Mouse (Mus musculus) erythroid progenitor cell, adult 5-6 weeks (primary cell): Measurements from ENCODE around the gene Ankrd11. TPM values are rescaled to one million over a fixed set of nuclear protein-coding genes. Genes with fewer than 3 reads are reported as not detected.

Source experiments
- ATAC-seq: replicated peaks from 2 replicates; pipeline ENCODE4 v1.8.0; 2016; ENCODE audit warnings: moderate number of reproducible peaks, mild to moderate bottlenecking, moderate TSS enrichment, inconsistent platforms; ENCODE audit not compliant: poor library complexity, low FRiP score, severe bottlenecking
- total RNA-seq, 2 experiments: library from RNA; stranded (forward) in 1 of 2; stranded (reverse) in 1 of 2; fragments of 150-400 nt in 1 of 2; fragments of 186-747, 209-891 nt in 1 of 2; gene quantifications; 2 replicates each; pipeline versions ENCODE4 v1.2.3 to v1.2.4; 2015 to 2017; ENCODE audit warnings: low replicate concordance in 2 of 2

The Ankrd11 gene
- total RNA-seq, 2 experiments from 2014 or later: 106 to 126 TPM

GRCm38 (mm10) chr8:122979424-122979823 is 62.7 kb downstream of the Ankrd11 start:
- no peak for ATAC-seq

DNA sequence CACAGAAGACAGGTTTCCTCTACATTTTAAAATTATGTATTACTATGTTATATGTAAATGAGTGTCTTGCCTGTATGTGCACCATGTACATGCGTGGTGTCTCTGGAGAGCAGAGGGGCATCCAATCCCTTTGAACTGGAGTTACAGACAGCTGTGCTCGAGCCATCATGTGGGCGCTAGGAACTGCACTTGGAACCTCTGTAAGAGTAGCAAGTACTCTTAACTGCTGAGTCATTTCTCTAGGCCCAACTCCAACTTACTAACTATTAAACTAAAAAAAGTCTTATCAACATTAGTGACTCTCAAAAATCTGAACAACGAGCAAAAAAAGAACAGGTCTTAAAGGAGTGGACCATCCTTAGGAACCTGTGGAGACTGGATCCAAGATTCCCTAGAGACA is 66.0 kb downstream of the Ankrd11 start:
- peak; percentile 49; the same call in 1 of the 2 replicates for ATAC-seq

DNA sequence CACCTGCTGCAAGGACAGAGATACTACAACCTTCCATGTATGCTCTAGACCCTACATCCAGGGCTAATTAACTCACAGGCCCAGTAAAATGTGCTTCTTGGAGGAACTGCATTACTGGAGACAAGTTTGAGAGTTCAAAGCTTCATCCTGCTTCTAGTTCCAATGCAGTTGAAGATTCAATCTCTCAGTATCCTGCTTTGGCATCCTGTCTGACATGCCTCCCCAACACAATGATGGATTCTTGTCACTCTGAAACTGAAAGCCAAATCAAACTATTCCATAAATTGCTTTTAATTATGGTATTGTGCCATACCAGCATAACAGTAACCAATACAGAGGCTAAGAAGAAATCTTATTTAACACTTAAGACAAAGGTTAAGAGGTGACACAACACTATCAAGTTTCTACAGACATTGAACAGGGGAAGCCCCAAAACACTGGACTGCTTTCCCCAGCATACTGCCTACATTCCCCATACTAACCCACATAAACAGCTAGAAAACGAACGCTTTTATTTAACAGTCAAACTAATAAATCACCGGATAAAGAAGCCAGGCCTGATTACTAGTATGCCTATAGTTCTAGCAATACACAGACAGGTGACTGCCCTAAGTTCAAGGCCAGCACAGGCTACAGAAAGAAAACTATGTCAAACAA is 72.0 kb downstream of the Ankrd11 start:
- ATAC-seq: no peak

- no peak for ATAC-seq
These were observed 73.9 kb downstream of the Ankrd11 start for GRCm38 (mm10) chr8:122968145-122968544.

- no peak for ATAC-seq
These were observed 75.4 kb downstream of the Ankrd11 start for GRCm38 (mm10) chr8:122966638-122967037.

DNA sequence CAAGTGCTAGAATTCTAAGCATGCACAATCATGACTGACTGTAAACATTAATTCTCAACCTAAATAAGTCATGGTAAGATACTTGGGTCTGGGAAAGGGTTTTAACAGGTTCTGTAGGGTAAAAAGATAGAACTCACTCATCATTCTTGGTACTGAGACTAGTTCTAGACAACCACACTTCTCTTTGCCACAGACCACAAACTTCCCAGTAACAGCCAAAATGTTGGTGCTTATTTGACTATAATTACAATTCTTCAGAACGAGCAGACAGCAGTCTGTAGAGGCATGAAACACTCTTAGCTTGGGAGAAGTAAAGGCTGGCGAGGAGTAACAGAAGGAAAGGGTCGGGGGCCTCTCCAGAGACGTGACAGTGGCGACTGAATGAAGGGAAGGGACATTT is 80.0 kb downstream of the Ankrd11 start:
- no peak for ATAC-seq

GRCm38 (mm10) chr8:122961458-122961857 is 80.6 kb downstream of the Ankrd11 start:
- no peak for ATAC-seq

- ATAC-seq: peak; percentile 58
These were observed 81.1 kb downstream of the Ankrd11 start for GRCm38 (mm10) chr8:122960932-122961331.

DNA sequence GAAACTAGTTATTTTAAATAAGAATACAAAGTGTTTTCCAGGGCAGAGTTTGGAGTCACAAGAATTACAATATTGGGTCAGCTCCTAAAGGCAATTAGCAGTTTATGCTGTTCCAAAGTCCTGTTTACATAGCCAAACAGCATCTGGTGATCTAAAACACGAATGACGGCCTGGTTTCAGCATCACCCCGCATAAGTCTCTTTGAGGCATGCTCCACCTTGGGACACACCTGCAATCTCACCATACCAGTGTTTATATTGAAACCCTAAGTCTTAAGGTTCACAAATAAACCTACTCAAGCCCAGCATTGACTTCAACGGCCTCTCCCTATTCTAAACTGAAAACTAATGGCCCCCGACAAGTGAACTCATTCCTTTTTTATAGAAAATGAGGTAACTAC is 81.8 kb downstream of the Ankrd11 start:
- ATAC-seq: no peak

DNA sequence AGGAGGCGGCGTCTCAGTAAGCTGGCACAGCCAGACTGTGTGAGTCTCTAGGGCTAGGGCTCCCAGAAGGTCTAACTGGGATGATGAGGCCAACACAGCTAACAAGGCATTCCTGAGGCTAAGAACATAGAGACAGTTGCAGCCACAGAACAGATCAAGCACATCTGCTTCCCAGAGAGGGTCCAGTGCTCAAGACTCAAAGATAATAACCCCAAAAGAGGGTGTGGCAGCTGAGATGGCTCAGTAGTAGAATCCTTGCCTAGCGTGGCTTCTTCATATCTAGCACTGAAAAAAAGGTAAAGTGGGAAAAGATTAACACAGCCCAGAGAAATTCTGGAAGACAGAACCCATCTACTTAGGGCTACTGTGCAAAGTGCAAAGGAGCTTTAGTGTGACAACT is 86.1 kb downstream of the Ankrd11 start:
- ATAC-seq: no peak

DNA sequence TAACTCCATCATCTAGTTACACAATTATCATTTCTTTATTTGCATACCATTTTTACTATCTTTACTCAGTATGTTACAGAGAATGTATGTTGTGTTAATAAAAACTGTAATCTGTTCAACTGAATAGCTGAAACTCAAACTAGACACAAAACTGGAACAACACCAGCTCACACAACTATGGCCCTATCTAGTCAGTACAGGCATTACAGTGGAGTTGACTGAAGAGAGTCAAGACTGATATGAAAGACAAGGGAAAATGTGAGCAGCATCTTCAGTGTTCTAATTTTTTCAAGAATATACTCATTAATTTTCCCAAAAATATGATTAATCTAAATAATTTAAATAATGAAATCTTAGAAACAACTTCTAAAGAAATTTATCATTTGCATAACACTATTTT is 86.9 kb downstream of the Ankrd11 start:
- ATAC-seq: no peak

DNA sequence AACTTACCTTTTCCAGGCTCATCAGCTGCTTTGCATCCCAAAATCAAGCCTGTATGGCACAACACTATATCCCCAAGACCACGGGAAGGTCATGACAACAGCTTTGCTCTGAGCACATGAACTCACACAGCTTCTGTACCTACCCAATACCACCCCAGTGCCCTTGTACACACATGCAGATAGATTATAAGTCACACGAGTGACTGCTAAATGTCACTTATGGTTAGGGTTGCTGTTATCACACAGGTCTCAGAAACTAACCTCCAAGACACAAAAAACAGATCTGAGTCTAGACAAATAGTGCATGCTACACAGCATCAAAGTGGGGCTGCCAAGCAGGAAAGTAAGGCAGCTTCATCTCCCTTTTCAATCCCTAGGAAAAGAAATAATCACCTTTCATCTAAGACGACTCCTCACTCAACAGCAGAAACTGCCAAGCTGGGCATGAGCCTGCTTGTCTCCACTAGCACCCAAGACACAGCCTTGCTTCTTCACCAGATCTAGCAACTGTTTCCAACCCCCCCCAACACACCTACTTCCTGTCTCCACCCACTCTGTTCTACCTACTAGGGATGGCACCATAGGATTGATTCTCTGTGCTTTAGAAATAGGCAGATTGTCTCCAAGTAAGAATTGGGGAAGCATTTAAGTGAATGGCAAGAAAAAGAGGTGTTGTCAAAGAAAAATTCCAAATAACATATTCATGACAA is 87.8 kb downstream of the Ankrd11 start:
- no peak for ATAC-seq

DNA sequence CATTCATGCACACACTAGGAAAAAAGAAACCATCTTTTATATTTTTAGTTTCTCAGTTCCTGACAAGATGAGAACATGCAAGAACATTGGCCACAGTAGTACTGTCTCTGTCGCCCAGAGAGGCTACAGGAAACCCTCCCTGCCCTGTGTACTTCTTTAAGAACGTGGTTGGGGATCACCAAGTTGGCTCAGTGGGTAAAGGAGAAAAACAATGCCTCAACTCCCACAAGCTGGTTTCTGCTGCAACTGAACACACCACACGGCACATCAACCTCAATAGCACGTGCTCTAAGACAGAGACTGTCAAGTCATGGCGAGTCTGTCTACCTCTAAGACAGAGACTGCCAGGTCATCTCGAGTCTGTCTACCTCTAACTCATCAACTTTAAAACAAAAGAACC is 89.0 kb downstream of the Ankrd11 start:
- no peak for ATAC-seq

- ATAC-seq: no peak
These were observed 90.6 kb downstream of the Ankrd11 start for GRCm38 (mm10) chr8:122951456-122951855.

GRCm38 (mm10) chr8:122949701-122950100 is 92.4 kb downstream of the Ankrd11 start:
- no peak for ATAC-seq

DNA sequence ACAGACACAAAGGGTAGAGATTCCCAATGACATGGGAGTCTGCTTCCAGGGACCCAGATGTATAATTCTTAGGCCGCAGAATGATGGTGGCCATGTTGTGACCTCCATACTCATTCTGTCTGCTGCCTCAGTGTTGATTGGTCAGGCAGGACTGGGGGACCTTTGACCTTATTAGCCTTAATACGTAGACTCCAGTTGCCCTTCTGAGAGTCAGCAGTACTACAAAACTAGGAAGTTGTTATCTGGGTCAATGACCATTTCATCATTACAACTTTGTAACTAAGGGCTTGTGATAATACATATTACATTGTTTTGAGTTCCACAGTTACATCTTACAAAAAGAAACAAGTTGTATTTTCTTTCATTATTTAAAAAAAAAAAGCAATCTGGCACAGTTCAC is 96.3 kb downstream of the Ankrd11 start:
- ATAC-seq: no peak

GRCm38 (mm10) chr8:122942803-122943713 is 99.0 kb downstream of the Ankrd11 start:
- ATAC-seq: 0 out of 2 replicates have a peak, but pooled peaks have one; percentile 56

DNA sequence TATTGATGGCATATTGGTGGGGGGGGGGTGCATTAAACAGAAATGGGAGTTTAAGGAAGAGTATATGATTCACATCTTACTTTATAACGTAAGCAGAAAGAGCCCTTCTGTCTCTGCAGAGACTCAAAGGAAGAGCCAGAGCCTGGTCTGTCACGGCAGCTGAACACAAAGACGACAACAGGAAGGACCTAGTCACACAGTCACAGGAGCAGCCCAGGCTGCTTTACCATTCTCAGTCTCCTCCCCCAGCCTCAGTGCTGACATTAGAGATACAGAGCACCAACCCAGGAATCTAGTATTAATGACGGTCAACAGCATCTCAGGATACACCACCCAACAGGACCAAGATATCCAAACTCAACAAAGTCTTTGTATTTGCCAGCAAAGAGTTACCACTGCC is 103.5 kb downstream of the Ankrd11 start:
- ATAC-seq: no peak

DNA sequence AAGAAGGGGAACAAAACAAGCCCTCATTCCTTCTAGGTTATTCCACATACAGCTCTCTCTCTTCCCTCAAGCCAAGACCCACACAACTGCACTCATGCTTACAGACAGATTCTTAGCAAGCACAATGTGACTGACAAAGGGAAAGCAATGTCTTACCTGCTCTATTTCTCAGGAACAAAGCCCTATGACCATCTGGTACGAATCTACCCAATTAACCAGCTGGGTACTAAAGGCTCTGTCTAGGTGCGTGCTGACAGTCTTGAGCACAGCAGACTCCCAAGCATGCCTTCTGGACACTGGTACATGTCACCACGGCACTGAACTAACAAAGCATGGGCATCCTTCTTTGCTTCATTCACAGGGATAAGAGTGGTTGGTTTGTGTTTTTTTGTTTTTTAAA is 103.9 kb downstream of the Ankrd11 start:
- ATAC-seq: no peak

DNA sequence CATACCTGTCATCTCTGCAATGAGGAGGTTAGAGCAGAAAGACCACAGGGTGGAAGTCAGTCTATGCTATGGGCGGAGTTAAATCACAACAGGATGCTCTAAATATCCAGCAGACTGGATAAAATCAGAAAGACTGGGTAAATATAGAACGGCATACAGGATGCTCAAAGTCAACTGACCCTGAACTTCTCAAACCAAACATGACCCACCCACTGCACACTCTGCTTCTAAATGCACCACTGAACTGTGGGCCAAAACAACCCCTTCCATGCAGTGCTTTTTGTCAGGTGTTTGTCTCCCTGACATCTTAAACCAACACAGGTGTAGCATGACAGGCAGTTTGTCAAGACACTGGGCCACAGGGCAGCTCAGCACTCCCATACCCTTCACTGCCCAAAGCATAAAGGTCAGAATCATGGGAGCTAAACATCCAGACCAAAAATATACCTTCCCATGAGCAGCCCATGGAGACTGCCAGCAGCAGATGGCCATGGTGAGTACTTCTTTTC is 104.5 kb downstream of the Ankrd11 start:
- ATAC-seq: no peak
